Mouse (Mus musculus) thymus, postnatal 0 days (tissue): ENCODE data around the gene Ppp4r1. TPM values are rescaled to one million over a fixed set of nuclear protein-coding genes. Genes with fewer than 3 reads are reported as not detected.

Experiments
- DNase-seq: peaks from one replicate; pipeline ENCODE4 v3.0.0-alpha.2; 2015; ENCODE audit warnings: low spot score
- polyA plus RNA-seq: library from polyadenylated mRNA; unstranded; fragments of >200 nt; fragmentation: Nextera tagmentation; extraction: Ambion mirVana; gene quantifications from 2 replicates; pipeline ENCODE4 v1.2.1, GENCODE M21; 2015

Ppp4r1 gene
- polyA plus RNA-seq, 1 experiment from 2014 or later, result 19.1 TPM

DNA sequence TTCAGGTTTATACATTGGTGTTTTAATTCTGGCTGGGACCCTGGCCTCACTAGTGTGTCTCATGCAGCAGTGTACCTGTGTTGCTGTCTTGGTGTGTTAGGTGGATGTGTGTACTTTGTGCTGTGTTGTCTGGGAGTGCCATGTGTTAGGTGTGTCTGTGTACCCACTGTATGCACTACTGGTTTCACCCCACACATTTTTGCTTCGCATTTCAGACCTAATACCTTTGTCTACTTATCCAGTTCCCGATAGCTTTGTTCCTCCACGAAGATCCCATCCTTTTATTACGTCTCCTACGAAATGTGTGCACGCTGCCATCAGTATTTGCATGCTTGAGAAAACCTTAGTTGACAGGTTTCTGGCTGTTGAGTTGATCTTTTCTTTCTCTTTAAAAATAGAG is 18.1 kb downstream of the Ppp4r1 start:
- DNase-seq, result no peak

DNA sequence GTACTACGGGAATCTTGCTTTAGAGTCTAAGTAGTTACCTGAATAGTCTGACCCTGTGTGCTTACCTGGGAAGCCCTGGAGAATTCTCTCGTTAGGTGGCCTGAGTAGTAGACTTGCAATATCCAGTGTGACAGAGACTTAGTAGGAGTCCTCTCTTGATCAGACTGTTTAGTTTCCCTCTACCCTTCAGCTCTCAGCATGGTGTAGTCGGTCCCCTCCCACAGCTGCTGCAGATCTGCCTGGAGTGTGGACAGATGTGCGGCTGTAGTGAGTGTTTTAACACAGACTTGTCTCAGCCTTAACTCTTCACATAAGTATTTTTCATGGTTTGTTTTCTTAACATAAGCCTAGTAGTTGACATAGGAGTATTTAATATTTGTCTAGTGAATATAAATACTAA is 19.7 kb downstream of the Ppp4r1 start:
- no peak for DNase-seq

DNA sequence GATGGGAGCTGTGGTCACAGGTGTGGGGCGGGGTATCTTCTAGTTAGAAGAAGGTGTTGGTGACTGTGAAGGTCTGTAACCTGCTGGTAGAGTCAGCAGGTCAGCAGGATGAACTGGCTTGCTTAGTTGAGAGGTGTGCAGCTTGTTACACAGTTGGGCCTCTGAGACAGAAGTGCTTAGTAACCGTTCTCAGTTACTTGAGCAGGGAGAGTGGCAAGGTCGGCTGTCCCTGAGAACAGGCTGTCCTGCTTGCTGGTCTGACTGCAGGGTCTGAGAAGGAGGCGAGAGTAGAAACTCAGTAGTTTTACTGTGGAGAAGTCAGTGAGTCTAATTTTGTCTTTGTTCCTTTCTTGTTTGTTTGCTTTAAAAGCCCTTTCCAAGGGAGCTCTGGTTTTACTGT is 23.6 kb downstream of the Ppp4r1 start:
- DNase-seq, result no peak

DNA sequence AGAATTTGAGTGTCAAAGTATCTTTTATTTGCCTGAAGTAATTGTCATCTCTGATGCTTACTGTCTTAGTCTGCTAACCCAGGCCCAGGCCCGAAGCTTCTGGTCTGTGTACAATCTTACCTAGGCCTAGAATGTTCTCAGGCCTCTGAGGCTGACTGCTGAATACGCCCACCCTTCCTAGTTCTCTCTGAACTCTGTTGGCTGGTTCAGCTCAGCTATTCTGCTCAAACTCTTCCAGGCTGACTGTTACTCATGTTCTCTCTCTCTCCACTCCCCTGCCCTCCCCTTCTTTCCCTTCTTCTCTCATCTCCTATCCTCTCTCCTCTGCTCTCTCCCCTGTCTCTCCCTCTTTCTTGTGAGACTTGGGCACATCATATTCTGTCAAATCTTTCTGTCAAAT is 24.0 kb downstream of the Ppp4r1 start:
- DNase-seq, result no peak

DNA sequence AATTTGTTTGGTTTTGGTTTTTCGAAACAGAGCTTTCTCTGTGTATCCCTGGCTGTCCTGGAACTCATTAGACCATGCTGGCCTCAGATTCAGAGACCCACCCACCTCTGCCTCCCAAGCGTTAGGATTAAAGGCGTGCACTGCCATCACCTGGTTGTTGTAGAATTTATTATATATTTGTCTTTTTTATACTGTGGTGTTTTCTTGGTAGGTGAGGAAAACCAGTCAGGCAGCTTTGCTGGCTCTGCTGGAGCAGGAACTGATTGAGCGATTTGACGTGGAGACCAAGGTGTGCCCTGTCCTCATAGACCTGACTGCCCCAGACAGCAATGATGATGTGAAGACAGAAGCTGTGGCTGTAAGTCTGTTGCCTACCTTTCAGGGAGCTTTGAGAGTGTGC is 28.7 kb downstream of the Ppp4r1 start:
- DNase-seq, result no peak

DNA sequence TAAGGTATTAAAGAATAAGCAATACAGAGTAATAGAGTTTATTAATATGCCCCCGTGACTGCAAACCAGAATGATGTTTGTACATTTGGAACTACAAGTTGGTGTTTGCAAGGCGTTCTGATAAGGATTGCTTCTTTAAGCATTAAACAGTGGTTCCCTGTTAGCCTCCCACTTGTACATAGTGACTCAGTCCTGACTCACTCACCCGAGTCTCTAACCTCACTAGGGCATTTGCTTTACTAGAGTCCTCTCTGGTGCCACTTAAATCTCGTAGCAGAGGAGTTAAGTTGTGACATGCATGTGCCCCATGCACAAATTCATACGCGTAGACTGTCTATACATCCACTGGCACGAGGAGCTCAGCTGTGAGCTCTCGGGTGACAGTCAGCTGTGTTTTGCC is 31.4 kb downstream of the Ppp4r1 start:
- no peak for DNase-seq

DNA sequence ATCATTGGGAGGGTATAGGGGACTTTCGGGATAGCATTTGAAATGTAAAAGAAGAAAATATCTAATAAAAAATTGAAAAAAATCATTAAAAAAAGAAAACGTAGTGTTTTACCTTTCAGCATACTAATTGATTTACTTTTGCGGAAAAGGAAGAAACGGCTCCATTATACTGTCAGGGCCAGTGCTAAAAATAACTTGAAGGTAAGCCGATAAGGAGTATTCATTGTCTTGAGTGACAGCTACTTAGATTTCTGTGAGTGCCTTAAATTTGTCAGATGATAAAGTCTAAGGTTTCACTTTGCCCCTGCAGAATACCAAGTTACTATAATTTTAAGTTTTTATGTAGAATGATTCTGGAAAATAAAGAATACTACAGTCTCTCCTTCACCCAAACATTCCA is 37.8 kb downstream of the Ppp4r1 start:
- no peak for DNase-seq

DNA sequence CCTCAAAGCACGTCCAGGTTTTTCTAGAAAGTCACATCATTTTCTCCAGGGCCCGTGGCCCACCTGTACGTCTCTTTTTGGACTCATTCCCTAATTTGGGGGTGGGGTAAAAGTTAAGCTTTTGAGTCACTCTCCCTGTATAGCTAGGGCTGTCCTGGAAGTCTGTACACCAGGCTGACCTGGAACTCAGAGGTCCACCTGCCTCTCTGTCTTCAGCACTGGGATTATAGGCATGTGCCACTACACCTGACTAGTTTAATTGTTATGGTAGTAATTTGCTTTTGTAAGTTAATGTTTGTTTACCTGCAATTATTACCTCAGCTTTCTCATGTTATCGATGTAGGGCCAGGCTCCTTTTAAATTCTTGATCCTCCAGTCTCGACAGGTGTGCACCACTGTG is 40.0 kb downstream of the Ppp4r1 start:
- no peak for DNase-seq

DNA sequence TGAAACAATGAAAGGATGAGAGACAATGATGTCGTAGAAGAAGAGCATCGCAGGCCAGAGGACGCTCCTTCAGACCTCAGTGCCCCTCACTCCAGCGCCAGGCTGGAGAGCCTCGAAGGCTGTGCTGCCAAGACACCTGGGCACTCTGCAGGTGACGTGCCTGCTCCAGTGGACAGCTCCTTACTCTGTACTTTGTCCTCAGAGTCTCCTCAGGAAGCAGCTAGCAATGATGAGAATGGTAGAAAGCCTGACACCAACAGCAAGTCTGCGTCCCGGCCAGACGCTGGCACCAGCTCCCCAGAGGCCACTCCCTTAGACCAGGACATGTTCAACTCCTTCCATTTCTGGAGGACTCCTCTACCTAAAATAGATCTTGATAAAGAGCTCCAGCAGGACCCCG is 41.9 kb downstream of the Ppp4r1 start:
- DNase-seq, result no peak

DNA sequence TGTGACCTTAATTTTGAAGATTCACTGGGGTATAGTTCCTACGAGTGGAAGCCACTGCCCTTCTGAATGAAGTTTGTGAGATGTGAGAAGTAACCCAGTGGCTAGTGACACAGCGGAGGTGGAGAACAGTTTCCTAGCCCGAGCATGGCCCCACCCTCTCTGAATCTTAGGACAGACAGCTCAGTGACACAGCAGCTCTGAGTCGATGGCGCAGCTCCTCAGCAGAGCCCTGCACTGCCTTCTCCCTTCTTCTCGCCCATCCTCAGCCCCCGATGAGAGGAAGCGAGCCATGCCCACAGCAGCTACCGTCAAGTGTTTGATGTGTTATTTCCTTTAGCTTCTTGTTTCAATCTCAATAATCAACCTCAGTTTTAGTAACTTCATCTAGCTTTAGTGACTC is 43.9 kb downstream of the Ppp4r1 start:
- peak; percentile 24 for DNase-seq

DNA sequence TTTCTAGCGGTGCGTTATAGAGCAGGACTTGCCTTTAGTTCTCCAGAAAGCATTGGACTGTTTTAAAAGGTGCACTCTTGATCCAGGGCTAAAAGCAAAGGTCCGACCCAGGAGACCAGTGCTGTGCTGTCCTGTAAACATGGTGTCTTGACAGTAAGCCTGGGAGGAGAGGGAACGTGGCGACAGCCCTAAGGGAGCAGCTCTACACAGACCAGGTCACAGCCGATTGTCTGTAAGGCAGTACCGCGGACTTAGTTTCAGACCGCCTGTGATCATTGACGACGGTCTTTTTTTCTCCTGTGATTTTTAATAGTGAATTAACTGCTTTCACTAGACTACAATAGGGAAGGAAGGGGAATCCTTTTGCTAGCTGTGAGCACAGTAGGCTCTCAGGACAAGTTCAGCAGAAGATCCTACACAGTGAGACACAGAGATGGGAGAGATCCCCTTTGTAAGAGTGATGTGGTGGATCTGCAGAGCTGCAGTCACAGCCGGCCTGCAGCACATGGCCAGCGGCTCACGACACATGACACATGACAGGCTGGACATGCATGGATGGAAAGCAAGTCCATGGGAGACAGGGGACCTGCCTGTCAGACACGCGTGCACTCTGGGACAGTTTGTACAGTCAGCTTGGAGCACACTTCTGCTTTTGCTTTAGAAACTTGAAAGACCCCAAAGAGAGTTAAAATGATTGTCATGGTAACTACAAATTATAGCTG is 44.9 kb downstream of the Ppp4r1 start:
- no peak for DNase-seq

DNA sequence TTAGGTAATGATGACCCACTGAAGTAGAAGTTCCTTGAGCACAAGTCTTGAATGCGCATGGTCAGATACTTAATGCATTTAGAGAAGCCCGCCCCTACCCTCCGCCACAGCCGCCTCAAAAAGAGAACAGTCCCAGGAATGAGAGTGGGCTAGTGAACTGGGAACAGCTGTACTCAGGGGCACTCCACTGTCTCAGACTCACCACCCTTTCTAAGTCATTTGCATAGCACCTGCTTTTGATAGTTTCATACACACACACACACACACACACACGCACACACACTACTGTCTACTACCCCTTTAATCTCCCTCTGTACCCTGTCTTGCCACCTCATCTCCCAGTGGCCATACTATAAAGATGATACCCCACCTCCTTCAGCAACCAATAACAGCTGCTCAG is 45.5 kb downstream of the Ppp4r1 start:
- DNase-seq, result no peak

DNA sequence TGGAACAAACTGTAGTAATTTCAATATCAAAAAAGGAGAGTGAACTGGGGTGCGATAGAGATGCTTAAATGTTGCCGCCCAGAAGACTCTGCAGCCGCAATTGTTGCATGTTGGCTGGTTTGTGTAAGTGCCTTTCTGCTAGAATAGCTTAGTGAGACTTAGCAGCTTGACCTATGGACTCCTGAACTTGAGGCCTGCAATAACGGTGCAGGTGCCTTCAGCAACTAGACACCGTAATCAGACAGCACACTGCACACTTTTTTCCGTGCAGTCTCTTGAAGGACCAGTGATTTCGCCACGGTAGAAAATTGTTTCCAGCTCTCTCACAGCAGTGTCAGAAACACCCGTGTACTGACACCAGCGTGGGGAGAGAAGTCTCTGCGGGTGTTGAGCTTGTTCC is 46.6 kb downstream of the Ppp4r1 start:
- DNase-seq, result no peak

DNA sequence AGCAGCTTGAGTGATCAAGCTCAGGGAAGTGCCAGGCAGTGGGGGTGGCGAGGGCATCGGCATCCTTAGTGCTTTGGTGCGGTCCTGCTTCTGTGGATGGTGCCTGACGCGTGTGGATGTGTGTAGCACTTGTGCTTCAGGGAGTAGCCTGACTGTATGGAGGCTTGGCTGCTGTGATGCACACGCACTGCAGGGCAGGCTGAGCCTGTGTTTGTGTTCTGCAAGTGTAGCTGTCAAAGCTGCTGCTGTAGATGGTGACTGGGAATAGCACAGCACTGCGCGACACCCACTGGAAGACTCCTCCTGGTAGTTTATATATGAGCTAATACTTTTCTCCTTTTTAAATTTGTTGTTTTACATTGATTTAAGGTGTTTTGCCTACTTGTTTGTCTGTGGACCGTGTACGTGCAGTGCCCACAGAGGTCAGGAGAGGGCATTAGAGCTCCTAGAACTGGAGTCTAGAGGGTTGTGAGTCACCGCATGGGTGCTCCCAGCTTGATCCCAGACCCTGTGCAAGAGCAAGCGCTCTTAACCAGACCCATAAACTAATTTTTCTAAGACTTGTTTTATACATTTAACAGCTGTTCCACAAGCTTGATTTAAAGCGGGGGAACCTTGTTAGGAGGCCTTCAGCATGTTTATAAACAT is 48.0 kb downstream of the Ppp4r1 start:
- DNase-seq, result no peak

DNA sequence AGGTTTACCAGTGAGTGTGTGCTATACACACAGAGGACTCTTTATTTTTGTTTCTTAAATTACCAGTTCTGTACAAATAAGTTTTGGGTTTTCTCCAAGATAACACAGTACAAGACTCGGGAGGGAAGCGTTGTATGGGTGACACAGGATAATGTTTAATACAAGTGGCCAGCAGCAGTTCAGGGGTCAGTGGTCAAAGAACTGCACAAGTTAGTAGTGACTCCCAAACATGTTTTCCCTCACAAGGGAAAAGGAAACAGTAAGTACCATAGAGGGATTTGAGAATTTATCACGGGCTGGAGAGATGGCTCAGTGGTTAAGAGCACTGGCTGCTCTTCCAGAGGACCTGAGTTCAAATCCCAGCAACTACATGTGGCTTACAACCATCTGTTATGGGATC is 51.5 kb downstream of the Ppp4r1 start:
- DNase-seq, result no peak

DNA sequence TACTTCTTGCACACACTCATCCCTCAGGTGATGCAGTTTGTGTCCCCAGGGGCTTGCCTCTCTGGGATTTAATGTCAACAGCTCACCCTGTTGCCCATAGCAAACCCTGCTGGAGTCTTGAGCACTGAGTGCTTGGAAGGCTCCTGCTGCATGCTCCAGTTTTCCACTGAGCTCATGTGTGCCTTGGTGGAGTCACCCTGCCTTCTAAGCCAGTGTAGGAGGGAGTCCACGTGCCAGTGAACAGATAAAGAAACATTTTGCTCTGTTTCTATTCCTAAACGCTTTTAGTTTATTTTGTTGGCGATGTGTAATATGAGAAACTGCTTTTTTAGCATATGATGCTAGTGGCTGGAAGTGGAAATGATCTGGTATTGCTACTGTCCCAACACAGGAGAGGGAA is 54.4 kb downstream of the Ppp4r1 start:
- DNase-seq, result no peak

DNA sequence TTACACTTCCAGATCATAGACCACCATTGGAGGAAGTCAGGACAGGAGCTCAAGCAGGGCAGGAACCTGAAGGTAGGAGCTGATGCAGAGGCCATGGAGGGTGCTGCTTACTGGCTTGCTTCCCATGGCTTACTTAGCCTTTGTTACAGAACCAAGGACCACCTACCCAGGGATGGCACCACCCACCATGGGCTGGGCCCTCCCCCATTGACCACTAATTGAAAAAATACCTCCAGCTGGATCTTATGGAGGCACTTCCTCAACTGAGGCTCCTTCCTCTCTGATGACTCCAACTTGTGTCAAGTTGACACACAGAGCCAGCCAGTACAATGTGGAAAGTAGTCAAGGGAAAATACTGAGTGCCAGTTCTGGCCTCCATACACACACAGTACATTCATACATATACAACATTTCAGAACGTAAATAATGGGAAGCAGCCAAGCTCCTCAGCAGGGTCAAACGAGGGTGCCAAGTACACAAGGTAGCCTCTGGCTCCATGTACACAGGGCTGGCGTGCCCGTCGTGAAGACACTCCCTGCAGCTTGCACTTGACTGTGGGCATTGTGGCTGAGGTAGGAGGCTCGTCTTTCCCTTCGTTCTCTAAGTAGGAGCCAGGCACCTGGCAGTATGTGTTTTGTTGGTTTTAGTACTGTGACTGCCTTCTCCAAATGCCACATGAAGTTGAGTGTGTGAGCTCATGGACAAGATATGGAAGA is 57.3 kb downstream of the Ppp4r1 start:
- DNase-seq, result no peak

DNA sequence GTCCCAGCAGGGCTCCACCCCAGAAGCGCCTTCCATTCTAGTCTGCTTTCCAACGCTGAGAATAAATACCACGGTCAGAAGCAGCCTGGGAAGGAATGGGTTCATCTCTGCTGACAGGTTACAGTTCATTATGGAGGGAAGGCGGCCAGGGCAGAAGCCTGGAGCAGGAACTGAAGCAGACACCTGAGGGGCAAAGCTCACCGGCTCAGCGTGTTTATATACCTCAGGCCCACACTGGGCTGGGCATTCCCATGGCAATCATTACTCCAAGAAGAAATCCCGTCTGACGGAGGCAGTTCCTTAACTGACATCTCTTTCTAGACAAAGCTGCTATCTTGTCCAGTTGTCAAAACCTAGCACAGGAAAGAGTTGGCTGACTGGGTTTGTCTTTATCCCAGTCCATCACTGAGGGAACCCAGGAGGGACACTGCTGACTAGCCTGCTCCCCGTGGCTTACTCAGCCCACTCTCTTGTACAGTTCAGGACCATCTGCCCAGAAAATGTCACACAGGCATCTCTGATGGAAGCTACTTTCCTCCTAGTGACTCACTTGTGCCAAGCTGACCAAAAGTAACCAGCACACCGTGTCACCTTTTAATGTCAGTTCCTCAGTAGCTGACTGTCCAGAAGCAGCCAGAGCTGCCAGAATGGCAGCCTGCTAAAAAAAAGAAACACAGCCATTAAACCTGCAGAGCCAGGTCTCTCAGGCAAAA is 60.5 kb downstream of the Ppp4r1 start:
- DNase-seq, result no peak

DNA sequence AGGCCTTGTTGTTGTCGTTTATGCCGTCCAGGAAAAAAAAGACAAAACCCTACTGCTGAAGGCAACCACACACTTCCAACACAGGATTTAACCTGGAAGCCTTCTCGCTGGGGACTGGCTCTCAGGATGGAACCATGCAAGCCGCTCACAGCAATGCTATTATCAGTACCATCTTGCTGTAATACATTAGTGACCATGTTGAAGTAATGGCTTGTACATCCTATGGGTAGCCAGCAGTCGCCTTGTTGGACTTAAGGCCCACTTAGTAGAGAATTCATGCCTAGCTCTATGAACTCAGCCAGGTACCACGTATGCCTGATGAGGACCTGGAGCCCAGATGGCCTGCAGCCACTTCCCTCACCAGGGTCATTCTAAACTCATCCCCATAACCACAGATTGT is 63.0 kb downstream of the Ppp4r1 start:
- no peak for DNase-seq

DNA sequence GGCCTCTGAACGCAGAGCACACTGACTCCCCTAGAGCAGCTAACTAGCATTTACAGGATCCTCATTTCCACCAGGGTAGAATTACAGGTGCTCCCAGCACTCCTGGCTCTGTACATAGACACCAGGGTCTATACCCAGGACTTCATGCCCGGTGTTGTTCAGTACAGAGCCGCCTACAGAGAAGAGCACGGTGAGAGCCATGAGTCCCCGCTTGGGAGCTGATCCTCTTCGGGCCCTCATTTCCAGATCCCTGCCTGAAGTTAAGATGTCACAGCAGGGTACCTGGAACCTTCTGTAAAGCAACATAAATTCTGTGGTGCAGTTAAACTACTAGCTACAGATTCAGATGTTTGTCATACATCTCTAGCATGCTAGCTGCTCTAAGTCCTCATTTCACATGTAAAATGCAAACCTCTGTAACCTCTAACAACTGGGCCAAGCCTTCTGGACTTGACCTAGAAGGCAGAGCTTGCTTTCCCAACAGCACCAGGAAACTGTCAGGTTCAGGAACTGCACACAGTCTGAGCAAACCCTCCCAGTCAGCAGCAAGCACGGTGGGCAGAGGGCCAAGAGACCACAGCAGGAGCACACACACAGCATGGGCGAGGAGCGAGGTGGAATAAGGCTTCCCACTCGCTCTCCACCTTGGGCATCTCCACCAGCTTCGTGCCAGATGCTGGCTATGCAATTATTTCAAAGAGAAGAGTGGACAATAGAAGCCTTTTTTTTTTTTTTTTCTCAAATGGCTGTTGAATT is 65.5 kb downstream of the Ppp4r1 start:
- DNase-seq, result no peak

DNA sequence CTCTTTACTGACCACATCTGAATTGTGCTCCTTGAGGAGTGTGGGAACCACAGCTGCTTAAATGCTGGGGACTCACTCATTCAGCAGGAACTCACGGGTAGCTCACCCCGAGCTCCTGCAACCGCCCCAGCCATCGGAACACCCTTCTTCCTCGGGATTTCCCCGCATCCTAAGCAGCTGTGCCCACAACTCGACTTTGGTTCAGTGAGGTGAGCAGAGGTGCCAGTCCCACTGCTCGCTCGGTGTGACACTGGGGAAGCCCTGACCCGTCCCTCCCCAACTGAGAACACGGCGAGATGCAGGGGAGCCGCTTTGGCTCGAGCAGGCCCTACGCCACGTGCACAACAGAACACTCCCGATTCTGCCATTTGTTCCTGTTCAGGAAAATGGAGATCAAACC is 68.1 kb downstream of the Ppp4r1 start:
- DNase-seq, result no peak
